Mouse (Mus musculus): ENCODE measurements around the gene Tnnc1.

Gene Tnnc1

GRCm38 (mm10) chr14:31184195-31184594 is 23.9 kb upstream of the Tnnc1 start:
- no peak for DNase-seq (ENCODE audit: low spot score in 2 of 2)

- no peak for DNase-seq (ENCODE audit: low spot score in 2 of 2)
Measured at GRCm38 (mm10) chr14:31186656-31187055, 21.5 kb upstream of the Tnnc1 start.

- no peak for DNase-seq (ENCODE audit: low spot score in 2 of 2)
Measured at GRCm38 (mm10) chr14:31188771-31189181, 19.3 kb upstream of the Tnnc1 start.

- no peak for DNase-seq (ENCODE audit: low spot score in 2 of 2)
Measured at GRCm38 (mm10) chr14:31189348-31189747, 18.8 kb upstream of the Tnnc1 start.

- no peak for DNase-seq (ENCODE audit: low spot score in 2 of 2)
Measured at GRCm38 (mm10) chr14:31191936-31192335, 16.2 kb upstream of the Tnnc1 start.

GRCm38 (mm10) chr14:31193791-31194190 is 14.3 kb upstream of the Tnnc1 start:
- no peak for DNase-seq (ENCODE audit: low spot score in 2 of 2)

GRCm38 (mm10) chr14:31194441-31194840 is 13.7 kb upstream of the Tnnc1 start:
- no peak for DNase-seq (ENCODE audit: low spot score in 2 of 2)

- DNase-seq (ENCODE audit: low spot score in 2 of 2): peak; percentile 73 to 74
Measured at GRCm38 (mm10) chr14:31194891-31195513, 13.1 kb upstream of the Tnnc1 start.

- DNase-seq (ENCODE audit: low spot score in 2 of 2): no peak
Measured at GRCm38 (mm10) chr14:31195521-31195920, 12.6 kb upstream of the Tnnc1 start.

- no peak for DNase-seq (ENCODE audit: low spot score in 2 of 2)
Measured at GRCm38 (mm10) chr14:31195968-31196367, 12.1 kb upstream of the Tnnc1 start.

- no peak for DNase-seq (ENCODE audit: low spot score in 2 of 2)
Measured at GRCm38 (mm10) chr14:31197547-31198516, 10.3 kb upstream of the Tnnc1 start.

GRCm38 (mm10) chr14:31199599-31199998 is 8.5 kb upstream of the Tnnc1 start:
- no peak for DNase-seq (ENCODE audit: low spot score in 2 of 2)

- no peak for DNase-seq (ENCODE audit: low spot score in 2 of 2)
Measured at GRCm38 (mm10) chr14:31200038-31200437, 8.1 kb upstream of the Tnnc1 start.

GRCm38 (mm10) chr14:31204844-31205243 is 3.3 kb upstream of the Tnnc1 start:
- DNase-seq (ENCODE audit: low spot score in 2 of 2): no peak

GRCm38 (mm10) chr14:31205244-31205561 is 2.9 kb upstream of the Tnnc1 start:
- DNase-seq (ENCODE audit: low spot score in 2 of 2): no peak

GRCm38 (mm10) chr14:31205562-31206467 is 2.3 kb upstream of the Tnnc1 start:
- peak; percentile 53 to 73 for DNase-seq (ENCODE audit: low spot score in 2 of 2)

- DNase-seq (ENCODE audit: low spot score in 2 of 2): peak; percentile 92 to 97
Measured at GRCm38 (mm10) chr14:31206472-31206981, 1.6 kb upstream of the Tnnc1 start.

GRCm38 (mm10) chr14:31207070-31207830 is 862 bp upstream of the Tnnc1 start:
- DNase-seq (ENCODE audit: low spot score in 2 of 2): no peak

- DNase-seq (ENCODE audit: low spot score in 2 of 2): no peak
Measured at GRCm38 (mm10) chr14:31209133-31209557, 1.0 kb downstream of the Tnnc1 start.

GRCm38 (mm10) chr14:31211854-31212253 is 3.7 kb downstream of the Tnnc1 start:
- DNase-seq (ENCODE audit: low spot score in 2 of 2): no peak

GRCm38 (mm10) chr14:31212499-31212898 is 4.4 kb downstream of the Tnnc1 start:
- DNase-seq (ENCODE audit: low spot score in 2 of 2): no peak
